In genomic region chr4:100776871-100777375, GRCm38 (mm10) we compare ENCODE assay signal across 9 mouse cellular contexts. TPM values are rescaled to one million over a fixed set of nuclear protein-coding genes. Genes with fewer than 3 reads are reported as not detected.
DNase-seq lines count a peak whose midpoint lies in the region; ATAC-seq and TF ChIP-seq lines count a peak whose summit lies in the region.
"Had no signal": no experiment of that assay in that cellular context is flagged by ENCODE, and none has a peak within 500 bp of the region (broad histone marks: within the 10 kb centered on the region; RNA-seq: fewer than 3 reads in every experiment).

No protein-coding gene starts in this region.

- peak overlapping the region; percentile 85 for H3K9ac ChIP-seq in heart, adult 2 months (ENCODE audit: low read depth, low read length)
- peak overlapping the region; percentile 57 for H3K9ac ChIP-seq in liver, embryonic 12.5 days
- H3K9ac ChIP-seq in neural tube, embryonic 11.5 days (ENCODE audit: low read length): peak overlapping the region; percentile 97

- H3K79me2 ChIP-seq in heart, adult 2 months (replicated peaks; ENCODE audit: control insufficient read depth, insufficient read depth, low read length): no peaks in the 10 kb centered on the region

- H3K4me2 ChIP-seq in liver, embryonic 12.5 days: peak overlapping the region; percentile 69
- peak overlapping the region; percentile 48 for H3K4me2 ChIP-seq in neural tube, embryonic 11.5 days (ENCODE audit: low read depth)

- TF ChIP-seq EP300 in heart, adult 2 months (IDR thresholded peaks at IDR 0.05; ENCODE audit: insufficient read depth, low read depth, low read length): no peak

- intact Hi-C loops in heart, adult 2 months (cut with DNase I): loop anchor here (5.0 to 10.0 kb wide), 2 partner anchors 108 to 210 kb away; no protein-coding TSS in a partner anchor

- TF ChIP-seq CTCF in heart, adult 2 months (IDR thresholded peaks at IDR 0.05): no peak
- no peak for TF ChIP-seq CTCF in kidney, adult 2 months (conservative IDR thresholded peaks at IDR 0.05; ENCODE audit: insufficient read depth, insufficient read length, low read depth, low read length)

- no peaks in the 10 kb centered on the region for H3K36me3 ChIP-seq in heart, adult 2 months (ENCODE audit: control insufficient read depth, insufficient read depth, low read length)
- no peaks in the 10 kb centered on the region for H3K36me3 ChIP-seq in kidney, adult 2 months (ENCODE audit: control insufficient read depth, insufficient read depth, low read length)
- no peaks in the 10 kb centered on the region for H3K36me3 ChIP-seq in liver, embryonic 12.5 days
- H3K36me3 ChIP-seq in neural tube, embryonic 11.5 days (ENCODE audit: control insufficient read depth, insufficient read depth, low read length): no peaks in the 10 kb centered on the region

- peak; percentile 82 for ATAC-seq in frontal cortex, adult (ENCODE audit: low TSS enrichment)
- ATAC-seq in liver, embryonic 12.5 days: no peak
- ATAC-seq in neural tube, embryonic 11.5 days (ENCODE audit: insufficient read depth, low FRiP score, low TSS enrichment): peak; percentile 46

- WGBS in heart, adult 2 months: under 1% methylated on average over 65 of the region's 68 CpGs
- WGBS in kidney, adult 2 months: under 1% methylated on average over 68 of the region's 68 CpGs
- under 1% methylated on average over 67 of the region's 68 CpGs for WGBS in liver, embryonic 12.5 days (ENCODE audit: insufficient replicate concordance)
- 0% methylated on average over 47 of the region's 68 CpGs for WGBS in neural tube, embryonic 11.5 days

- H3K4me3 ChIP-seq in heart, adult 2 months: peak overlapping the region; percentile 75
- H3K4me3 ChIP-seq in kidney, adult 2 months (ENCODE audit: insufficient read depth, low read depth, low read length): peak overlapping the region; percentile 98
- H3K4me3 ChIP-seq in liver, embryonic 12.5 days: peak overlapping the region; percentile 56
- peak overlapping the region; percentile 96 for H3K4me3 ChIP-seq in neural tube, embryonic 11.5 days (ENCODE audit: low read depth, low read length)

- peak overlapping the region; percentile 48; the same call in 1 of the 2 replicates for H3K27ac ChIP-seq in heart, adult 2 months
- H3K27ac ChIP-seq in kidney, adult 2 months (ENCODE audit: insufficient read depth, low read depth, low read length): peak overlapping the region; percentile 71
- peak overlapping the region; percentile 25; the same call in 1 of the 2 replicates for H3K27ac ChIP-seq in liver, embryonic 12.5 days
- peak overlapping the region; percentile 96 for H3K27ac ChIP-seq in neural tube, embryonic 11.5 days (ENCODE audit: low read depth, low read length)

- peaks cover 2% of the 10 kb centered on the region; the same call in 1 of the 2 replicates for H3K4me1 ChIP-seq in heart, adult 2 months (ENCODE audit: control insufficient read depth, insufficient read depth, low read length)
- H3K4me1 ChIP-seq in kidney, adult 2 months (ENCODE audit: control insufficient read depth, insufficient read depth, low read length): peaks cover 8% of the 10 kb centered on the region; the same call in 1 of the 2 replicates
- no peaks in the 10 kb centered on the region for H3K4me1 ChIP-seq in liver, embryonic 12.5 days
- peaks cover 17% of the 10 kb centered on the region for H3K4me1 ChIP-seq in neural tube, embryonic 11.5 days (ENCODE audit: control insufficient read depth, insufficient read depth, low read length)

- no peaks in the 10 kb centered on the region; the same call in 1 of the 2 replicates for H3K27me3 ChIP-seq in heart, adult 2 months (ENCODE audit: control insufficient read depth, insufficient read depth, low read length)
- no peaks in the 10 kb centered on the region for H3K27me3 ChIP-seq in kidney, adult 2 months (replicated peaks; ENCODE audit: control insufficient read depth, insufficient read depth, low read length)
- peaks cover 78% of the 10 kb centered on the region for H3K27me3 ChIP-seq in liver, embryonic 12.5 days (replicated peaks)
- no peaks in the 10 kb centered on the region for H3K27me3 ChIP-seq in neural tube, embryonic 11.5 days (ENCODE audit: control insufficient read depth, insufficient read depth, low read length)
- H3K27me3 ChIP-seq: CH12.LX had no signal

- no peak for TF ChIP-seq POLR2A in heart, adult 2 months (IDR thresholded peaks at IDR 0.05; ENCODE audit: insufficient read depth, low read depth, low read length)
- TF ChIP-seq POLR2A in kidney, adult 2 months (IDR thresholded peaks at IDR 0.05; ENCODE audit: low read depth, low read length): no peak

- H3K9me3 ChIP-seq in liver, embryonic 12.5 days (replicated peaks): no peaks in the 10 kb centered on the region
- H3K9me3 ChIP-seq in neural tube, embryonic 11.5 days (ENCODE audit: control insufficient read depth, low read length): no peaks in the 10 kb centered on the region

- DNase-seq in frontal cortex, postnatal 36 days (ENCODE audit: low spot score in 2 of 2): no peak
- peak; percentile 63 for DNase-seq in embryo, embryonic 10.5 days (ENCODE audit: low spot score)
- DNase-seq in heart, adult 2 months: no peak
- no peak for DNase-seq in kidney, adult 2 months
- DNase-seq in neural tube, embryonic 11.5 days (ENCODE audit: low spot score): peak; percentile 75
- DNase-seq in spleen, adult 12 weeks (ENCODE audit: low spot score): no peak

RNA-seq across cellular contexts. Expression of gene Cachd1, which starts 0.4 kb away (rescaled TPM):
- 1 to 10 TPM; 2.0 to 3.5 TPM for total RNA-seq in heart, adult 2 months (2021)
- polyA plus RNA-seq in heart, adult 2 months (2012; rRNA removed): 5.1 and 6.1 TPM in 2 replicates
- polyA plus RNA-seq in kidney, adult 2 months (2012; rRNA removed): 61.0 and 69.3 TPM in 2 replicates
- polyA plus RNA-seq in liver, embryonic 12.5 days (2016; fragmentation: Nextera tagmentation; extraction: Ambion mirVana): 6.1 and 7.4 TPM in 2 replicates
- polyA plus RNA-seq in neural tube, embryonic 11.5 days (2014; fragmentation: Nextera tagmentation; extraction: Ambion mirVana): 32.6 and 33.3 TPM in 2 replicates

Comparison
In these comparisons a context has a peak if more than half of its experiments do, and no peak if none do; other contexts are left out.
1. DNase-seq: peak in embryo, embryonic 10.5 days (single experiment) and neural tube, embryonic 11.5 days (single experiment); none in frontal cortex, postnatal 36 days (0 of 2), heart, adult 2 months (0 of 2), kidney, adult 2 months (single experiment) and spleen, adult 12 weeks (single experiment).
2. H3K27ac ChIP-seq: peak in every context shown above with its lines; median percentile 96 in neural tube, embryonic 11.5 days; 71 in kidney, adult 2 months; 48 in heart, adult 2 months; 25 in liver, embryonic 12.5 days.
3. Peak in every context shown above with its lines, with median percentiles within 50 percentile points of each other: H3K4me3 ChIP-seq and H3K9ac ChIP-seq.